Mouse (Mus musculus) kidney, embryonic 15.5 days (tissue): ENCODE results near the gene Etl4. TPM values are rescaled to one million over a fixed set of nuclear protein-coding genes. Genes with fewer than 3 reads are reported as not detected.
"Not testable (repeated sequence)": the region's sequence is repeated elsewhere in the genome, so short reads cannot be mapped to it uniquely, and the experiment has no call there.

Source experiments
- ATAC-seq: fragments of 200-750 bp; cut with Nextera tagmentation; replicated peaks from 2 replicates; pipeline ENCODE4 v1.8.0; 2017; ENCODE audit warnings: moderate TSS enrichment; ENCODE audit not compliant: low FRiP score
- H3K27ac ChIP-seq: fragments of 300-500 bp; sonication (generic); 2 replicates; pipeline ENCODE4 v1.5.1; 2015; ENCODE audit warnings: mild to moderate bottlenecking, inconsistent platforms
- H3K27me3 ChIP-seq: fragments of 300-500 bp; sonication (generic); 2 replicates; pipeline ENCODE4 v1.6.1; 2015; ENCODE audit warnings: inconsistent platforms
- H3K36me3 ChIP-seq: fragments of 300-500 bp; sonication (generic); 2 replicates; pipeline ENCODE4 v1.6.1; 2015; ENCODE audit warnings: inconsistent platforms
- H3K4me1 ChIP-seq: fragments of 300-500 bp; sonication (generic); 2 replicates; pipeline ENCODE4 v1.6.1; 2015; ENCODE audit warnings: inconsistent platforms
- H3K4me2 ChIP-seq: fragments of 300-500 bp; sonication (generic); 2 replicates; pipeline ENCODE4 v1.6.1; 2015; ENCODE audit warnings: moderate library complexity, mild to moderate bottlenecking, inconsistent platforms
- H3K4me3 ChIP-seq: fragments of 300-500 bp; sonication (generic); replicated peaks from 2 replicates; pipeline ENCODE4 v1.5.1; 2015; ENCODE audit warnings: mild to moderate bottlenecking, inconsistent platforms
- H3K9ac ChIP-seq: fragments of 300-500 bp; sonication (generic); 2 replicates; pipeline ENCODE4 v1.6.1; 2015; ENCODE audit warnings: mild to moderate bottlenecking, inconsistent platforms
- H3K9me3 ChIP-seq: fragments of 300-500 bp; sonication (generic); replicated peaks from 2 replicates; pipeline ENCODE4 v1.6.1; 2016; ENCODE audit warnings: inconsistent platforms
- WGBS: fragments of 180-500 bp; shearing (Covaris S2); methylation state at CpG from one replicate; pipeline ENCODE4 v1.1.7; 2015; ENCODE audit warnings: mixed read lengths; 5-methylcytosine and 5-hydroxymethylcytosine counted together
- polyA plus RNA-seq: library from polyadenylated mRNA; unstranded; fragments of >200 nt; fragmentation: Nextera tagmentation; extraction: Ambion mirVana; gene quantifications from 2 replicates; pipeline ENCODE4 v1.2.1, GENCODE M21; 2015

Gene Etl4
- polyA plus RNA-seq, 1 experiment from 2014 or later = 63.2 TPM

DNA sequence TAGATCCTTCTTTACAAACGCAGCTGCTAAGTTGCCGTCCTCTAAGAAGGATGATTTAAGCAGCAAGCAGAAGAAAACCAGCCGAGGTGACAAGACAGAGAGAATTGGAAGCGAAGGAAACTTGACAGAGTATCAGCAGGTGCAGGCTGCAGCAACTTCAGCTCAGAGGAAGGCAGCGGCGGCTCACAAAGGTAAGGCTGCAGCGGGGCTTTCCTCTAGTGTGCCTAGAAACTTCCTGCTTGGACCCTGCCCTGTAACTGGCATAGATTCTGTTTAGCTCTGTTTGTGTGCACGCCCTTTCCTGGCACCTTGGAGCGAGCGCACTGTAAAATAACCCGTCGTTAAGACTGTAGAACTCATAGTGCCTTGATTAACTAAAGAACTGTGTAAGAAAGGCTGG lies 430.3 kb downstream of the Etl4 start:
- WGBS = 22% methylated on average over 12 of the region's 12 CpGs
- H3K4me1 ChIP-seq = peaks cover 13% of the 10 kb centered on the region; the same call in 1 of the 2 replicates
- peak overlapping the region; percentile 14 for H3K4me3 ChIP-seq
- 0 out of 2 replicates have a peak, but pooled peaks have one; percentile 64 for ATAC-seq
- peak overlapping the region; percentile 44 for H3K4me2 ChIP-seq
- no peaks in the 10 kb centered on the region for H3K27me3 ChIP-seq
- no peak overlapping the region for H3K9ac ChIP-seq
- no peaks in the 10 kb centered on the region for H3K9me3 ChIP-seq
- H3K36me3 ChIP-seq = no peaks in the 10 kb centered on the region
- H3K27ac ChIP-seq = peak overlapping the region; percentile 70

DNA sequence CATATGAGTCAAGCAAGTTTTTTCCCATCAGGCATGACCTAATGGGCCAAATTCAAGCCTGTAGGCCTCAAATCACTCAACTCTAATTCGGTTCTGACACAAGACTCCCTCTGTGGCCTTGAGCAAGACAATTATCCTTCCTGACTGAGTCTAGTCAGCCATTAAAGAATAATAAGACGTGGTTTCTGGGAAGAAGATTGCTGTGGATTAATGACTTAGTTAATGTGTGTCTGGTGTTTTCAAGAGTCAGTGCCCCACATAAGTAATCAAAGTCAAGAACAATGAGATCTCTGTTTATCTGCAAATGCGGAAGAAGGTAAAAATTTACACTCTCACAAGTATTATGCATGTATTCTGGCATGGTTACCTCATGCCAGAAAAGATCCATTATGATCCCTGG lies 437.3 kb downstream of the Etl4 start:
- H3K27ac ChIP-seq = peak overlapping the region; percentile 64
- no peaks in the 10 kb centered on the region for H3K9me3 ChIP-seq
- 36% methylated on average over 3 of the region's 3 CpGs for WGBS
- peak; percentile 75 for ATAC-seq
- peaks cover 9% of the 10 kb centered on the region; the same call in 1 of the 2 replicates for H3K4me1 ChIP-seq
- H3K36me3 ChIP-seq = no peaks in the 10 kb centered on the region
- H3K4me3 ChIP-seq = no peak overlapping the region
- no peaks in the 10 kb centered on the region for H3K27me3 ChIP-seq
- H3K4me2 ChIP-seq = no peak overlapping the region
- H3K9ac ChIP-seq = no peak overlapping the region

DNA sequence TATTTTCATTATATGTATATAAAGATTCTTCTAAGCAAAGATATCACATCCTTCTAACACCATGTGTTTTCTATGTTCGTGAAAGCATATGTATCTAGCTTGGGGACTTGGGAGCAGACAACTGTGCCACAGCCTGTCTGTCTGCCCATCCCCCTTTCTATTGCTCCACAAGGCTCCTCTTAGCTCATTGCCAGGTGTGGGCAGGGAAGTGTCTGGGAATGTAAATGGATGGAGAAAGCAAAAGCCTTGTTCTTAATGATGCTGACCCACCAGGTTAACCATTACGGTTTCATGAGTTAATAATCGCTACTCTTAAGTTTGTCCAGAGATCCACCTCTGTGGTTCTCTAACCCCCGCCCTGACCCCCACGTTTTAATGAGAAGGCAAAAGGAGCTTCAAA lies 439.7 kb downstream of the Etl4 start:
- no peak overlapping the region for H3K4me3 ChIP-seq
- peaks cover 19% of the 10 kb centered on the region; the same call in 1 of the 2 replicates for H3K4me1 ChIP-seq
- no peak overlapping the region for H3K9ac ChIP-seq
- no peaks in the 10 kb centered on the region for H3K36me3 ChIP-seq
- ATAC-seq = peak; percentile 86
- 65% methylated on average over 5 of the region's 5 CpGs for WGBS
- H3K27ac ChIP-seq = no peak overlapping the region
- H3K27me3 ChIP-seq = no peaks in the 10 kb centered on the region
- H3K4me2 ChIP-seq = no peak overlapping the region
- H3K9me3 ChIP-seq = no peaks in the 10 kb centered on the region

DNA sequence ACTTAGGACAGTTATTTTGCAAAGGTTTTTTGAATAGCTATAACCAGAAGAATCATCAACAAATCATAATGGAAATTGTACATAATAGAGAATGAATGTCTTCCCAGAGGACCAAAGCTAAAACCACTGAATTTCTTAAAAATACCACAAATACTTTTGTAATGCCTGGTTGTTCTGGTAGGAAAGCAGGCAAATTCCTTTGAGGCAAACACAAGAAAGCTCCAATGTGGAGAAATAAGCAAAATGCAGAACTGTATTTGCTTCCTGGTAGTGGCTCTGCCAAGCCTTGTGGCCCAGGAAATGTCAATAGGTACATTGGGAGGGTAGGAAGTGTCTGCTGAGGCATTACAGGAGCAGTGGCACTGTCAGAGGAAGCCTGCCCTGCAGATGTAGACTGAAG lies 443.2 kb downstream of the Etl4 start:
- Histone ChIP-seq H3K9me3 (no peaks in the 10 kb centered on the region), H3K4me1 (0 out of 2 replicates have a peak, but pooled peaks cover 11% of the 10 kb centered on the region), H3K27me3 (no peaks in the 10 kb centered on the region), H3K9ac (no peak overlapping the region), H3K4me3 (no peak overlapping the region), H3K4me2 (no peak overlapping the region), H3K27ac (0 out of 2 replicates have a peak overlapping the region, but pooled peaks have one; percentile 27), H3K36me3 (no peaks in the 10 kb centered on the region)
- ATAC-seq = no peak

DNA sequence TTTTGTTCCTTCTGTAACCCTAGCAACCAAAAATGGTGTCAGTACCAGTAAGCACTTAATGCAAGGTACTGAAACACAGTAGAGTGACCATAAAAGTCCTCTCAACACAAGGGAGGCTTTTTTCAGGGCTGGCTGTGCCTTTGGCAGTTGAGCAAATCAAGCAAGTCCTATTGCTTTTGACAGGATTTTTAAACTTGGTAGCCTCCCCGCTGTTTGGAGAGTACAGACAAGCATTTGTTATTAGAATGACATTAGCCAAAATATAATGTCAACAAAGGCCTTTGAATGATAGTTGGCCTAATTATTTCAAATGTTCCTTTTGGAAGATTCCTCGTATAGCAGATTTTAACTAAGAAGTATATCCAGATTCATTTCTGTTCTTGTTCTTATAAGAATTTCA lies 467.4 kb downstream of the Etl4 start:
- ATAC-seq = no peak
- Histone ChIP-seq H3K4me2 (no peak overlapping the region), H3K9me3 (no peaks in the 10 kb centered on the region), H3K36me3 (no peaks in the 10 kb centered on the region), H3K4me3 (no peak overlapping the region), H3K27me3 (no peaks in the 10 kb centered on the region), H3K4me1 (no peaks in the 10 kb centered on the region), H3K27ac (no peak overlapping the region), H3K9ac (no peak overlapping the region)
- 77% methylated on average over 2 of the region's 2 CpGs for WGBS

DNA sequence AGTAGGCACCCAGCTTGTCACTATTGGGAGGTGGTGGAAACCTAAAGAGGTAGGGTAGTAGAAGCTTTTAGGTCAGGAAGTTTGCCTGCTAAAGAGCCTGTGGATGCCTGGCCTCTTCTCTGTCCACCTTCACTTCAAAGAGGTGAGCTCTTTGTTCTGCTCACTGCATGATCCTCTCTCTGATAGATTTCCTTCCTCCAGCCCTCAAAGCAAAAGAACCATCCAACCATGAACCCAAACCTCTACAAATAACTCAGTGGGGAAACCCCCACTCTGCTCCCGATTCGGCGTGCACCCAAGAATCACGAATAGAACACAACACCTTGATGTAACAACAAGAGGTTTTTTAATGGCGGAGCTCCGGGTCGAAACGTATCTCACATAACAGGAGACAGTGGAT lies 471.3 kb downstream of the Etl4 start:
- not testable (repeated sequence) for H3K9me3 ChIP-seq, H3K27ac ChIP-seq, H3K4me3 ChIP-seq, H3K4me1 ChIP-seq, H3K4me2 ChIP-seq, ATAC-seq, H3K36me3 ChIP-seq, H3K27me3 ChIP-seq, H3K9ac ChIP-seq
- 90% methylated on average over 4 of the region's 8 CpGs for WGBS

DNA sequence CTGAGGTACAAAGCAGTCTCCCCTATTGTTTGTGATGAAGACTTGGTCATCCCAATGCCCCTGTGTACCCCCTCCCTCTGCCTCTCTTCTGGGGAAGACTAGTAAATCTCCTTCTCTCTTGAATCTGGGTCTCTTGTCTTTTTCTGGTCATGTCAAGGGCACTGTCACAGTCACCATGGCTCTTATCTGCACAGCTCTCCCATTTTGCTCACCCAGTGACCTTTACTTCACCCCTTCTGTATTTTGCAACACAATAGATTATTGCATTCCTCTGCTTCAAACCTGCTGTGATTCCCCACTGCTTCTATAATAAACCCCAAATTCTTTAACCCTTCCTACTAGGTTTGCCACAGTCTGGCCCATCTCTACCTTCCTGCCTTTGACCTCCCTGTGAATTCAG lies 484.5 kb downstream of the Etl4 start:
- H3K36me3 ChIP-seq = no peaks in the 10 kb centered on the region
- H3K9ac ChIP-seq = no peak overlapping the region
- no peaks in the 10 kb centered on the region for H3K27me3 ChIP-seq
- ATAC-seq = no peak
- no peak overlapping the region for H3K4me3 ChIP-seq
- no peaks in the 10 kb centered on the region for H3K4me1 ChIP-seq
- H3K27ac ChIP-seq = no peak overlapping the region
- H3K4me2 ChIP-seq = no peak overlapping the region
- no peaks in the 10 kb centered on the region for H3K9me3 ChIP-seq

DNA sequence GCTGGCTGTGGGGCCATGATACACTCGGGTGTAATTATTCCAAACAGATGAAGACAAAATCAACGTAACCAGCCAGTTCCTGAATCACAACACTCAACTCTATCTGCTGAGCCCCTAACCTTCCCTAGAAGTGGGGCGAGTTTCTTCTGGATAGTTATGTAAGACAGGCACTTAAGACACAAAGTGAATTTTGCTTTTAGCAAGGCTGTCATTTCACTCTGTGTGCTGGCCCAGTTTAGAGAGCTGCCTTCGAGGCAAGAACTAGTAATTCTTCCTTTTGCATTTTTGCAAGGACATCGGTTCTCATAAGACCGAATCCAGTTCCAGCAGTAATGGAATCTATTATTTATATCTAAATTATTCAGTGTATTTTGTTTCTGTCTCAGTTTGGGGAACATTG lies 487.4 kb downstream of the Etl4 start:
- H3K4me3 ChIP-seq = no peak overlapping the region
- peaks cover 9% of the 10 kb centered on the region; the same call in 1 of the 2 replicates for H3K4me1 ChIP-seq
- no peak overlapping the region for H3K27ac ChIP-seq
- H3K9ac ChIP-seq = no peak overlapping the region
- H3K36me3 ChIP-seq = no peaks in the 10 kb centered on the region
- ATAC-seq = no peak
- WGBS = 87% methylated on average over 6 of the region's 6 CpGs
- H3K4me2 ChIP-seq = no peak overlapping the region
- no peaks in the 10 kb centered on the region for H3K27me3 ChIP-seq
- H3K9me3 ChIP-seq = no peaks in the 10 kb centered on the region

DNA sequence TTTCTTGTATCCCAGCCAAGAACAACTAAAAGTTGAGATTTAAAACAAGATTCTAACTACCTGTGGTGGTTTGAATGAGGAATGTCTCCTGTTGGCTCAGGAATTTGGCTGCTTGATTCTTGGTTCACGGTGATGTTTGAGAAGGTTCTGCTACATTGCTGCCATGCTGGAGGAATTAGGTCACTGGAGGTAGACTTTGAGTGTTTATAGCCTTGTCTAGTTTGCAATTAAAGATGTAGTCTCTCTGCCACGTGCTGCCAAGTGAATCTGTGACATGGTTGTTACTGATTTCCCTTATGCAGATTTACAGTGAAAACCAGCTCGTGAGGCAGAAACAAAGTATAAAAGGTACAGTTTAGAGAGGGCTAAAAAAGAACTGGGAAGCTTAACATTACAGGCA lies 491.0 kb downstream of the Etl4 start:
- Histone ChIP-seq H3K27ac (peak overlapping the region; percentile 48; the same call in 1 of the 2 replicates), H3K27me3 (no peaks in the 10 kb centered on the region)
- ATAC-seq = 0 out of 2 replicates have a peak, but pooled peaks have one; percentile 16

DNA sequence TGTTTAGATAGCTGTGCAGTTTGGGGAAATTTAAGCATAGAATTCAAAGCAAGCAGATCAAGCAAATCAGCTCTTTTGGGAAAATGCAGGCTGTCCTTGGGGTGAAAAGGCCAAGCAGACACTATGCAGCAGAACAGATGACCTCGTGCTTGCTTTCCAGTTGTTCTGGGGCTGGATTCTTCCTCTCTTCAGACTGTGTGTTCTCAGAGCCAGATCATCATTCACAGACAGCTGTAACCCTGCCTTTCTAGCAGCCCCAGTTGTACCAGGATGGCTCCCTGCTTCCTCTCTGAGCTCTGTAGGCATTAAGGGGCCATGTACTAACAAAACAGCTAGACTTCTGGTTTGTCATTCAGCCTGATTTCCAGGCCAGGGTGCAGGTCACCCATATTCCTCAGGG lies 494.8 kb downstream of the Etl4 start:
- Histone ChIP-seq H3K9ac (no peak overlapping the region), H3K27ac (peak overlapping the region; percentile 2; the same call in 1 of the 2 replicates), H3K27me3 (no peaks in the 10 kb centered on the region), H3K4me2 (no peak overlapping the region), H3K36me3 (no peaks in the 10 kb centered on the region), H3K4me3 (no peak overlapping the region), H3K4me1 (peaks cover 12% of the 10 kb centered on the region; the same call in 1 of the 2 replicates), H3K9me3 (no peaks in the 10 kb centered on the region)
- WGBS = 44% methylated on average over 1 of the region's 1 CpGs
- ATAC-seq = no peak

More for the DNA sequence above, 491.0 kb downstream of the Etl4 start:
- H3K4me2 ChIP-seq = no peak overlapping the region
- 36% methylated on average over 3 of the region's 3 CpGs for WGBS
- no peaks in the 10 kb centered on the region for H3K9me3 ChIP-seq
- H3K9ac ChIP-seq = no peak overlapping the region
- no peaks in the 10 kb centered on the region for H3K36me3 ChIP-seq
- H3K4me3 ChIP-seq = no peak overlapping the region
- peaks cover 12% of the 10 kb centered on the region; the same call in 1 of the 2 replicates for H3K4me1 ChIP-seq

DNA sequence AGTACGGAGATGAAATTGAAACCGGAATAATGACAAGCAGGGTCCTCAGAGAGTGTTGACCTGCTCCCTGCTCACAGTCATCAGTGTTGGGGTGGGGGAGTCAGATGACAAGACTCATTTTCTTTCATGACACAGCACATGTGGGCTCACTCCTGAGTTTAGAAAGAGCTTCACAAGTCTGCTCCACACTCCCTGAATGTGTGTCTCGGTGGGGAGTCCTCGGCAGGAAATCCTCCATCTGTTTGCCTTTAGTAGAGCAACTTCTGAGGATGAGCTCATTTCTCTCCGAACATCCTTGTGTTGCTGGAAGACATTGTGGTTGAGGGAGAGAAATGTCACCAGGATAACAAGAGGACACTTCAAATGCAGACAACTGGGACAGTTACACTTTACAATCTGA lies 497.5 kb downstream of the Etl4 start:
- no peak for ATAC-seq
- Histone ChIP-seq H3K9me3 (no peaks in the 10 kb centered on the region), H3K36me3 (no peaks in the 10 kb centered on the region), H3K27ac (no peak overlapping the region), H3K4me1 (0 out of 2 replicates have a peak, but pooled peaks cover 1% of the 10 kb centered on the region), H3K4me3 (no peak overlapping the region), H3K27me3 (no peaks in the 10 kb centered on the region), H3K4me2 (no peak overlapping the region), H3K9ac (no peak overlapping the region)
- 50% methylated on average over 5 of the region's 5 CpGs for WGBS

DNA sequence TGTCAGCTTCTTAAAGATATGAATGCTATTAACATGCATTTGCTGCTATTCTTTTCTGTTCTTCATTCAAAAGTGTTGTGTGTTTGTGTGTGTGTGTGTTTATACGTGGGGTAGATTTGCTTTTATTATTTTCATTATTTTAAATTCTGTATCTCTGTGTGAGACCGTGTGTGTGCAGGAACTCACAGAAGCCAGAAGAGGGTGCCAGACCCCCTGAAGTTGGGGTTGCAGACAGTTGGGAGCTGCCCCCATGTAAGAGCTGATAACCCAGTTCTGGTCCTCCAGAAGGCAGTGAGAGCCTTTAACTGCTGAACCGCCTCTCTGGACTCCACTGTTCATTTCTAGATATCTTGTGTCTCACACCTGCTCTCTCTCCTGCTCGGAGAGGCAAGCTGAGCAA lies 505.3 kb downstream of the Etl4 start:
- no peak overlapping the region for H3K4me2 ChIP-seq
- WGBS = 76% methylated on average over 4 of the region's 4 CpGs
- no peaks in the 10 kb centered on the region for H3K27me3 ChIP-seq
- ATAC-seq = no peak
- no peak overlapping the region for H3K9ac ChIP-seq
- peak overlapping the region; percentile 3; the same call in 1 of the 2 replicates for H3K27ac ChIP-seq
- H3K4me1 ChIP-seq = peaks cover 31% of the 10 kb centered on the region
- H3K4me3 ChIP-seq = no peak overlapping the region
- no peaks in the 10 kb centered on the region for H3K36me3 ChIP-seq
- H3K9me3 ChIP-seq = no peaks in the 10 kb centered on the region

DNA sequence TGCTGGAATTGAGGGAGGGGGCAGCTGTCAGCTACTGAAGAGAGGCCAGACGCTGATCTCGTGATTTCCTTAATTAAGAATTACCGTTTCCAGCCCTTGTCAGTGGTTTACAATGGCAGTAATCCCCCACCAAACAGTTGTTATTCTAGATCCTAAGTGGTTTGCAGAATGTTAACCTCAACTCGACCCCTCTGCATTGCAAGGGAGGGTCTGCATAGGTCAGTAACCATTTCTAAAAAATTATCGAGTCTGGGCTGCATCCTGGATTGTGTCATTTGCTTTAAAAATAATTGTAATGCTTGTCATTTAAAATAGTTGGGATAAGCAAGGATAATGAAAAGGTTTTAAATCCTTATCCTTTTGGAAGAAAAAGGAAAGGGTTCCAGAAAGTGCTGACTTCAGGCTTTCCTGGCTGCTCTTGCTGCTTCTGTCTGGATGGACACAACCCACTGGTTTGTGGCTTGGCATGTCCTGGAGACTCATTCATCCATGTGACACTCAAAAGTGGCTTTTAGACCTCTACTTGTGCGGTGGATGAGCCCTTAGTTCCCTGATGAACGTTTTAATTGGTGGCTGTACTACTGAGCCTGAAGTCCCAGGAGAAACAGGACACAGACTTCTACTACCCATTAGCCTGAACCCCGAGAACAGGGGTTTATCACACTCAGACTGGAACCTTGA lies 507.5 kb downstream of the Etl4 start:
- Histone ChIP-seq H3K9me3 (no peaks in the 10 kb centered on the region), H3K4me2 (no peak overlapping the region), H3K4me1 (peaks cover 48% of the 10 kb centered on the region), H3K4me3 (no peak overlapping the region), H3K27me3 (no peaks in the 10 kb centered on the region), H3K9ac (no peak overlapping the region), H3K36me3 (no peaks in the 10 kb centered on the region), H3K27ac (peak overlapping the region; percentile 89)
- 9% methylated on average over 8 of the region's 8 CpGs for WGBS
- peak; percentile 81 for ATAC-seq
